ENCODE assay signal across 31 mouse cellular contexts in genomic region chr1:102811401-102811800, GRCm38 (mm10).
"Had no signal": no experiment of that assay in that cellular context is flagged by ENCODE, and none has a peak within 500 bp of the region (broad histone marks: within the 10 kb centered on the region; RNA-seq: fewer than 3 reads in every experiment).

No protein-coding gene starts in this region.

- H3K36me3 ChIP-seq: limb, embryonic 10.5 days; limb, embryonic 12.5 days; limb, embryonic 13.5 days; limb, embryonic 15.5 days; liver, embryonic 12.5 days; liver, embryonic 13.5 days; liver, embryonic 15.5 days; lung, embryonic 15.5 days; midbrain, embryonic 10.5 days; midbrain, embryonic 12.5 days; midbrain, embryonic 13.5 days; midbrain, embryonic 15.5 days; neural tube, embryonic 12.5 days had no signal

- H3K9me3 ChIP-seq: limb, embryonic 10.5 days; limb, embryonic 15.5 days; liver, embryonic 15.5 days; lung, embryonic 15.5 days; megakaryocyte, embryonic 14.5 days; midbrain, embryonic 10.5 days; midbrain, embryonic 12.5 days; midbrain, embryonic 13.5 days; midbrain, embryonic 15.5 days; neural tube, embryonic 12.5 days had no signal

- H3K27ac ChIP-seq: limb, embryonic 10.5 days; limb, embryonic 12.5 days; limb, embryonic 13.5 days; limb, embryonic 15.5 days; liver, embryonic 12.5 days; liver, embryonic 13.5 days; liver, embryonic 14.5 days; liver, embryonic 15.5 days; lung, embryonic 15.5 days; macrophage; midbrain, embryonic 10.5 days; midbrain, embryonic 12.5 days; midbrain, embryonic 13.5 days; midbrain, embryonic 15.5 days; neural tube, embryonic 12.5 days had no signal

- H3K4me3 ChIP-seq: limb, embryonic 10.5 days; limb, embryonic 12.5 days; limb, embryonic 13.5 days; limb, embryonic 15.5 days; liver, embryonic 12.5 days; liver, embryonic 13.5 days; liver, embryonic 15.5 days; lung, embryonic 15.5 days; megakaryocyte, embryonic 14.5 days; midbrain, embryonic 10.5 days; midbrain, embryonic 12.5 days; midbrain, embryonic 13.5 days; midbrain, embryonic 15.5 days; myocyte; neural tube, embryonic 12.5 days had no signal

- H3K4me2 ChIP-seq: limb, embryonic 12.5 days; limb, embryonic 13.5 days; limb, embryonic 15.5 days; liver, embryonic 11.5 days; liver, embryonic 12.5 days; liver, embryonic 13.5 days; liver, embryonic 15.5 days; lung, embryonic 14.5 days; lung, embryonic 15.5 days; midbrain, embryonic 11.5 days; midbrain, embryonic 12.5 days; midbrain, embryonic 13.5 days; midbrain, embryonic 15.5 days; neural tube, embryonic 12.5 days had no signal

- ATAC-seq: liver, embryonic 12.5 days; liver, postnatal 0 days; lung, postnatal 0 days; midbrain, embryonic 13.5 days; midbrain, embryonic 15.5 days had no signal

- DNase-seq: left cerebral cortex, postnatal 4 days; liver; liver, embryonic 13.5 days; liver, postnatal 0 days; lung, adult 18-20 months; lung, adult 2 months; lung, embryonic 14.5 days; lung, postnatal 10 days; lung, postnatal 14 days; lung, postnatal 36 days; lung, postnatal 4 days; midbrain, embryonic 14.5 days had no signal

- H3K9ac ChIP-seq: limb, embryonic 12.5 days; limb, embryonic 13.5 days; limb, embryonic 15.5 days; liver, embryonic 12.5 days; liver, embryonic 13.5 days; liver, embryonic 14.5 days; liver, embryonic 15.5 days; liver, postnatal 0 days; lung, embryonic 14.5 days; lung, embryonic 15.5 days; midbrain, embryonic 12.5 days; midbrain, embryonic 13.5 days; midbrain, embryonic 15.5 days; neural tube, embryonic 12.5 days had no signal

- H3K27me3 ChIP-seq: limb, embryonic 12.5 days; limb, embryonic 13.5 days; limb, embryonic 15.5 days; liver, embryonic 12.5 days; liver, embryonic 13.5 days; liver, embryonic 15.5 days; lung, embryonic 15.5 days; megakaryocyte, embryonic 14.5 days; midbrain, embryonic 12.5 days; midbrain, embryonic 13.5 days; midbrain, embryonic 15.5 days; neural tube, embryonic 12.5 days had no signal

- H3K4me1 ChIP-seq: limb, embryonic 10.5 days; limb, embryonic 12.5 days; limb, embryonic 13.5 days; limb, embryonic 15.5 days; liver, embryonic 12.5 days; liver, embryonic 13.5 days; liver, embryonic 15.5 days; lung, embryonic 15.5 days; megakaryocyte, embryonic 14.5 days; midbrain, embryonic 10.5 days; midbrain, embryonic 12.5 days; midbrain, embryonic 13.5 days; midbrain, embryonic 15.5 days; neural tube, embryonic 12.5 days had no signal
